Mouse (Mus musculus): ENCODE data around the gene Plod1.

DNA sequence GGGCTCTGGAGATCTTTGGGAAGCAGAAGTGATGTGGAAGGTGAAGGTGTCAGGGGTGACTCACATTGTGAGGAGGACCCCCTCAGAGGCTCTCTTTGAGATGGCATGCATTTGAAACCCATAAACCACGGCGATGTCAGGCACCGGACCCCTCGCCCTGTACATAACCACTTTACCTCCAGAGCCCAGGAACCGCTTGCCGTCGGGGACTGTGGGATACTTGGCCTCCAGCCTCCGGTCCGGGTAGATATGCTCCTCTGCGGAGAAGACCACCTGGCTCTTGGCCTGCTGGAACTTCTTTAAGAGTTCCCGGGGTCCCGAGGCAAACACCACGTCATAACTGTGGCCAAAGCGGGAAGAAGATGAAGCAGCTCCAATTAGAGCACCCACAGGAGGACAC is 5.6 kb downstream of the Plod1 start:
- TF ChIP-seq CTCF (IDR thresholded peaks at IDR 0.05; ENCODE audit: low read depth) (no peak), EP300 (IDR thresholded peaks at IDR 0.05; ENCODE audit: low read depth) (no peak)
